Mouse (Mus musculus) kidney, embryonic 14.5 days (tissue): ENCODE measurements around the gene Il12rb2. TPM values are rescaled to one million over a fixed set of nuclear protein-coding genes. Genes with fewer than 3 reads are reported as not detected.

ENCODE experiments used
- ATAC-seq: fragments of 200-750 bp; cut with Nextera tagmentation; 2 replicates; pipeline ENCODE4 v1.8.0; 2017; ENCODE audit warnings: moderate number of reproducible peaks, mild to moderate bottlenecking, moderate TSS enrichment, moderate library complexity; ENCODE audit not compliant: low FRiP score, low TSS enrichment
- H3K27ac ChIP-seq: fragments of 300-500 bp; sonication (generic); 2 replicates; pipeline ENCODE4 v1.5.1; 2014; ENCODE audit warnings: low read depth, mild to moderate bottlenecking, low read length, moderate library complexity, mixed read lengths
- H3K27me3 ChIP-seq: fragments of 300-500 bp; sonication (generic); 2 replicates; pipeline ENCODE4 v1.6.1; 2014; ENCODE audit warnings: mild to moderate bottlenecking, low read length; ENCODE audit not compliant: control insufficient read depth, insufficient read depth
- H3K36me3 ChIP-seq: fragments of 300-500 bp; sonication (generic); 2 replicates; pipeline ENCODE4 v1.6.1; 2014; ENCODE audit warnings: low read length, mixed read lengths; ENCODE audit not compliant: control insufficient read depth, insufficient read depth
- H3K4me1 ChIP-seq: fragments of 300-500 bp; sonication (generic); 2 replicates; pipeline ENCODE4 v1.6.1; 2014; ENCODE audit warnings: low read length, mixed read lengths; ENCODE audit not compliant: control insufficient read depth, insufficient read depth
- H3K4me2 ChIP-seq: fragments of 300-500 bp; sonication (generic); replicated peaks from 2 replicates; pipeline ENCODE4 v1.6.1; 2014; ENCODE audit warnings: low read depth, mild to moderate bottlenecking, low read length
- H3K4me3 ChIP-seq: fragments of 300-500 bp; sonication (generic); 2 replicates; pipeline ENCODE4 v1.5.1; 2014; ENCODE audit warnings: mild to moderate bottlenecking, low read length
- H3K9ac ChIP-seq: fragments of 300-500 bp; sonication (generic); 2 replicates; pipeline ENCODE4 v1.6.1; 2014; ENCODE audit warnings: low read depth, mild to moderate bottlenecking, low read length, moderate library complexity
- H3K9me3 ChIP-seq: fragments of 300-500 bp; sonication (generic); 2 replicates; pipeline ENCODE4 v1.6.1; 2016; ENCODE audit warnings: low read length; ENCODE audit not compliant: control insufficient read depth
- WGBS: fragments of 180-500 bp; shearing (Covaris S2); extraction: QIAGEN DNeasy Blood & Tissue Kit; methylation state at CpG from one replicate; pipeline ENCODE4 v1.1.7; 2014; 5-methylcytosine and 5-hydroxymethylcytosine counted together
- polyA plus RNA-seq: library from polyadenylated mRNA; unstranded; fragments of >200 nt; fragmentation: Nextera tagmentation; extraction: Ambion mirVana; gene quantifications from 2 replicates; pipeline ENCODE4 v1.2.1, GENCODE M21; 2014

Il12rb2 gene
- polyA plus RNA-seq, 1 experiment from 2014 or later, result 0.16 TPM

DNA sequence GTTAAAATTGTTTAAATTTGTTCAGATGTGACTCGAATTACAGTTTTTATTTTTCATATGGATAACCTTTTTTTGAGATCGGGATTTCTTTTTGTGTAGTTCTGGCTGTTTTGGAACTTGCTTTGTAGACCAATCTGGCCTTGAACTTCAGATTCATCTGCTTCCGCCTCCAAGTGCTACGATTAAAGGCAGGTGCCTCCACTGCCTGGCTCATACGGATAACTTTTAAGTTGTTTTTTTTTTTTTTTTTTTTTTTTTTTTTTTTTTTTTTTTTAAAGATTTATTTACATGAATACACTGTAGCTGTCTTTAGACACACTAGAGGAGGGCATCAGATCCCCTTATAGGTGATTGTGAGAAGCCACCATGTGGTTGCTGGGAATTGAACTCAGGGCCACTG is 98.0 kb downstream of the Il12rb2 start:
- 88% methylated on average over 5 of the region's 5 CpGs for WGBS

GRCm38 (mm10) chr6:67269459-67269858 is 106.5 kb downstream of the Il12rb2 start:
- Histone ChIP-seq H3K4me2 (peak overlapping the region; percentile 71), H3K4me1 (0 out of 2 replicates have a peak, but pooled peaks cover 4% of the 10 kb centered on the region), H3K27ac (no peak overlapping the region), H3K36me3 (peaks cover 30% of the 10 kb centered on the region), H3K4me3 (peak overlapping the region; percentile 100), H3K9ac (peak overlapping the region; percentile 23; the same call in 1 of the 2 replicates), H3K27me3 (no peaks in the 10 kb centered on the region), H3K9me3 (no peaks in the 10 kb centered on the region)
- no peak for ATAC-seq
- WGBS, result 28% methylated on average over 2 of the region's 2 CpGs

More for the DNA sequence above, 98.0 kb downstream of the Il12rb2 start:
- no peak for ATAC-seq
- no peak overlapping the region for H3K4me2 ChIP-seq
- no peak overlapping the region for H3K9ac ChIP-seq
- H3K4me1 ChIP-seq, result no peaks in the 10 kb centered on the region
- no peak overlapping the region for H3K4me3 ChIP-seq
- H3K27me3 ChIP-seq, result no peaks in the 10 kb centered on the region
- H3K9me3 ChIP-seq, result no peaks in the 10 kb centered on the region
- H3K27ac ChIP-seq, result no peak overlapping the region
- peaks cover 75% of the 10 kb centered on the region for H3K36me3 ChIP-seq

GRCm38 (mm10) chr6:67268983-67269382 is 107.0 kb downstream of the Il12rb2 start:
- peak overlapping the region; percentile 71 for H3K4me2 ChIP-seq
- H3K9me3 ChIP-seq, result no peaks in the 10 kb centered on the region
- H3K27me3 ChIP-seq, result no peaks in the 10 kb centered on the region
- peak overlapping the region; percentile 100; the same call in 1 of the 2 replicates for H3K9ac ChIP-seq
- no peak overlapping the region for H3K27ac ChIP-seq
- peak overlapping the region; percentile 100 for H3K4me3 ChIP-seq
- H3K36me3 ChIP-seq, result peaks cover 26% of the 10 kb centered on the region
- 4% methylated on average over 1 of the region's 1 CpGs for WGBS
- H3K4me1 ChIP-seq, result 0 out of 2 replicates have a peak, but pooled peaks cover 4% of the 10 kb centered on the region
- no peak for ATAC-seq

DNA sequence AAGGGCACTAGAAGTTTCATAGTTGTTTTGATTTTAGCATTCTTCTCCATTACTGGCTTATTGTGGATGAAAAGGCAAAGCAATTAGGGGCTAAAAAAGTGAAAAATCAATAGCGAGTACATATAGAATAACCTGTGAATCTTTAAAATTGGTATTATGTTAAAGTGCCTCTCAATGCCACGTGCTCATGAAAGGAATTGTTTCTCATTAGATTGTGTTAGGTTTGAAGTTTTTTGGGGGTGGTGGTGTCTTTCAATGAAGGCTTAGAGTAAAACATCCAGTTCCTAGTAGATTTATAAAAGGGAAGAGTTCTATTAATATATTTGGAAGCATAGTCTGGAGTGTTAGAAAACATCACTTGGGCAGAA is 107.8 kb downstream of the Il12rb2 start:
- Histone ChIP-seq H3K4me1 (0 out of 2 replicates have a peak, but pooled peaks cover 4% of the 10 kb centered on the region), H3K36me3 (peaks cover 20% of the 10 kb centered on the region), H3K9me3 (no peaks in the 10 kb centered on the region), H3K9ac (peak overlapping the region; percentile 100), H3K4me3 (peak overlapping the region; percentile 100), H3K27me3 (no peaks in the 10 kb centered on the region), H3K27ac (0 out of 2 replicates have a peak overlapping the region, but pooled peaks have one; percentile 90), H3K4me2 (peak overlapping the region; percentile 71)
- WGBS, result 2% methylated on average over 2 of the region's 2 CpGs
- ATAC-seq, result no peak

DNA sequence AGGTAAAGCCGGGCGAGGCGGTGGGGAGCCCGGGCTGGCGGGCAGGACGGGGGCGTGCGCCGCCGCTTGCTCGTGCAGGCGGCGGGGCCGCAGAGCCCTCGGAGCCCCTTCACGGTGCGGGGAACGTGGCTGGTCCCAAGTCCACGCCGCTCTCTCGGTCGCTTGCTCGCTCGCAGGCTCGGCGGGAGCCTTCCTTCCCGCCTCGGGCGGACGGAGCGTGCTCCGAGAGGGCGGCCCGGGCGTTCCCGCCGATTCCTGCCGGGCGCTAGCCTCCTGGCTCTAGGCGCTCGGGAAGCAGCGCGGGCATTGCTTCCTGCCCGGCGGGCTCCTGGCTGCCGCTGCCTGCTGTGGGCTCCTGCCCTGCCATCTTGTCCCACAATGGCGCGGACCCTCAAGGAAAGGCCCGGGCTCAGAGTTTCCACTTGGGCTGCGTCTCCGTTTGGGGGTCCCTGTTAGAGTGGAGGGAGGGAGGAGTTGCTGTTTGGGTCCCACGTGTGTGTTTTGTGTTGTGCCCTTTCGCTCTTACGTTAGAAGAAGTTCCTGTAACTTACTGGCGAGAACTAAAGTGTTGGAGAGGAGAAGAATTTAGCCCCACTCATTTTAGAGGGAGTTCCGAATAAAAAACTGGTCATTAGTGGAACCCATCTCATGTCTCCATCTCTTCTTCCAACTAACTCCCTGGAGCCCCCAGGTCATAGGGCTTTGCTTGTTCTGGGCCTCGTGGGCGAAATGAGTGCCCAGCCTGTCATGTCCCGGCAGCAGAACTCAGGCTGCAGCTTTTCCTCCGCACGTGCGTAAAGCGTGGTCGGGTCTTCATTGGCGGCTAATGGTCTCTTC is 108.4 kb downstream of the Il12rb2 start:
- Histone ChIP-seq H3K9me3 (no peaks in the 10 kb centered on the region), H3K36me3 (peaks cover 15% of the 10 kb centered on the region), H3K27me3 (no peaks in the 10 kb centered on the region), H3K4me1 (0 out of 2 replicates have a peak, but pooled peaks cover 4% of the 10 kb centered on the region), H3K4me2 (peak overlapping the region; percentile 71), H3K27ac (peak overlapping the region; percentile 90), H3K4me3 (peak overlapping the region; percentile 100), H3K9ac (peak overlapping the region; percentile 100)
- peak; percentile 11; the same call in 1 of the 2 replicates for ATAC-seq
- 1% methylated on average over 65 of the region's 65 CpGs for WGBS

- Histone ChIP-seq H3K4me2 (peak overlapping the region; percentile 71), H3K27ac (peak overlapping the region; percentile 90), H3K36me3 (peaks cover 8% of the 10 kb centered on the region), H3K9me3 (no peaks in the 10 kb centered on the region), H3K4me1 (0 out of 2 replicates have a peak, but pooled peaks cover 4% of the 10 kb centered on the region), H3K4me3 (peak overlapping the region; percentile 100), H3K9ac (peak overlapping the region; percentile 100), H3K27me3 (no peaks in the 10 kb centered on the region)
- 1% methylated on average over 68 of the region's 68 CpGs for WGBS
- peak; percentile 99 for ATAC-seq
Measured at GRCm38 (mm10) chr6:67266664-67267407, 109.2 kb downstream of the Il12rb2 start.

DNA sequence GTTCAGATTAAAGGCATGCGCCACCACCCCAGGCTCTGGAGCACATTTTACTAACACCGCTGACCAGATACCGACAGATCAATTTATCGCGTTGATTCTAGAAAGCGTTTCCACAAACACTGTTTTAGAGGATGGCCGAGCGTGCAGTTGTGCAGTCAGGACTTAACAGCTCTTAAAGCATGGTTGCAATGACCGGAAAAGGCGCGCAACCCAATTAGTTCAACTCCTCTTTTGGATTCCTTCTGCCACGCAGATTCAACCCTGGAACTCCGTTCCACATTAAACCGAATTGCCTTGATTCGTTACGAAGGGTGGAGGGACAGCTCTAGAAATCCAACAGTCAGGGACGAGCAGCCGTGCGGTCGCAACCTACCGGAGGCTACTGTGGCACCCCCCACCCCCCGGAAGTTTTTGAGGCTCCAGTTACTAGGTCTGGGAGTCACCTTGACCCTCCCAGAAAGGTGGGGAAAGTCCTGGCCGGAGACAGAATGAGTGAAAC is 109.8 kb downstream of the Il12rb2 start:
- under 1% methylated on average over 23 of the region's 23 CpGs for WGBS
- H3K27me3 ChIP-seq, result no peaks in the 10 kb centered on the region
- H3K4me1 ChIP-seq, result 0 out of 2 replicates have a peak, but pooled peaks cover 4% of the 10 kb centered on the region
- H3K9me3 ChIP-seq, result no peaks in the 10 kb centered on the region
- ATAC-seq, result peak; percentile 84
- peak overlapping the region; percentile 64 for H3K4me2 ChIP-seq
- peaks cover 2% of the 10 kb centered on the region; the same call in 1 of the 2 replicates for H3K36me3 ChIP-seq
- H3K9ac ChIP-seq, result peak overlapping the region; percentile 63
- H3K27ac ChIP-seq, result peak overlapping the region; percentile 73; the same call in 1 of the 2 replicates
- H3K4me3 ChIP-seq, result peak overlapping the region; percentile 100

DNA sequence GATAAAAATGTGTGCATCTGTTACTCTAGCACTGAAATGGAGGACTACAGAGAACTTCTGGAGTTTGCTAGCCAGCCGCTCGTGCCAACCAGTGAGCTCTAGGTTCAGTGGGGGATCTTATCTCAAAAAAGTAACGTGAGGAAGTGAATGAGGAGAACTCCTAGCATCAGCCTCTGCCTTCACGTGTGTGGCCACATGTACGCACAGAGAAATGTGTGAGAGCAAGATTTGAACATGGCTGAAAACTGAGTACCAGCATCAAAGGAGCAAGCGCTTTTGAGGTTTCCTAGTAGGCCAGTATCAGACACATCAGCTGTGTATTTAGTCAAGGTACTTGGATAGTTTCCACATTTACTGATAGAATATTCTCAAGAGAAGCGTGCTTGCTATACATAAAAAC is 111.1 kb downstream of the Il12rb2 start:
- Histone ChIP-seq H3K9ac (no peak overlapping the region), H3K4me3 (no peak overlapping the region), H3K4me1 (0 out of 2 replicates have a peak, but pooled peaks cover 4% of the 10 kb centered on the region), H3K36me3 (no peaks in the 10 kb centered on the region), H3K9me3 (no peaks in the 10 kb centered on the region), H3K27me3 (no peaks in the 10 kb centered on the region), H3K27ac (no peak overlapping the region), H3K4me2 (no peak overlapping the region)
- WGBS, result 89% methylated on average over 7 of the region's 7 CpGs
- no peak for ATAC-seq
